Mouse (Mus musculus) T-helper 17 cell (primary cell): ENCODE data around the gene Dclk2.

Experiments used
- in situ Hi-C, 2 experiments: fragments of 300-600 bp; cut with MboI, MseI; formaldehyde crosslinking; loops; 1 replicate in 1 of 2; 2 replicates in 1 of 2; pipeline ENCODE4 v1.15.1; 2025; ENCODE audit warnings: high pct_unique_total_duplicates in 2 of 2

Dclk2 gene

DNA sequence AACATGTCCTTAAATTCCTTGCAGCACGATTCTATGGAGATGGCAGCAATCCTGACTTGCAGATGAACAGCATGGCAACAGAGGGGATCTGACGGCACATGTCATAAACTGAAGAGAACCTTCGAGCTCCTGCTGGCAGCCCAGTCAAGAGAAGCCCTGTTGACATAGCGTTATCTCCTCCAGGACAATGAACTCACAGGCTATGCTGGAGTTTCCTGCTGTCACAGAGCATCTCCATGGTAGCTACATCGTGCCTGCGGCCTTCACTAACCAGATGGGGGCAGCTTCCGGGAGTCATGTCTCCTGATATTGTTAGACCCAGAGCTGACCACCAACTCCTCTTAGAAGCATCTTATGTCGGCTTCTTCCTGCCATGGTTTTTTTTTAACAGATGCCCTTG, 117.8 kb downstream of the Dclk2 start:
- in situ Hi-C loops = no loop called here

DNA sequence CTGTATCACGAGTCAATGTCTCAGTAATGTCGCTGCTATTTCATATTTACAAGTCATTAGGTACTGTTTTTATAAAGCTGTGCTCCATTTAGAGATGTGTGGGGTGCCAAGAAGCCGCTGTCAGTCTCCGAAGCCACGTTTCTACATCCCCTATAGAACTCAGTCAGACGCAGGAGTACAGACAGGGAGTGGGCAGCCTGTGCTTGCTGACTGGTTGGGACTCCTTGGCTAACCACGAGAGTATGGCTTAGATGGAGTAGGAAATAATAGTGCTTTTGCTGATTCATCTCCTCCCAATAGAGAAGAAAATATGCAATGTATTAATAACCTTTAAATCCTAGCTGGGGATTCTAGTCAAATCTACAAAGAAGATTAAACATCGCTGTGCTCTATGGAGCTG, 119.8 kb downstream of the Dclk2 start:
- in situ Hi-C loops = no loop called here

DNA sequence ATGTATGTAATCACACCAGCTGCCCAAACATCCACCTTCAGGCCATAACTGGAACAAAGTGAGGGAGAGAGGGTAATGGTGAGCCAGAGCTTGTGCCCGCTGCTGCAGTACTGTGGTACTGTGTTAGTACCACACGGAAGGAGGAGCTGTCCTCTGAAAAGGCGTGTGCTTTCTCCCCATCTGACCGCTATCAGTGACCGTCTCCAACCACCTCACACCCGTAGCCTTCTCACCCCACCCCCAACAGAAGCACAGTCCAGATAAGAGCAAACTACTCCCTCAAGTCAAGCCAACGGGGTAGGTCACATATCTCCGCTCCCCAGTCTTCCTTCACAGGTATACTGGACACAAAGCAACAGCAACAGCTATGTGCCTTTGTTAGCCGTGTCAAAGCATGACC, 121.6 kb downstream of the Dclk2 start:
- in situ Hi-C loops = no loop called here

DNA sequence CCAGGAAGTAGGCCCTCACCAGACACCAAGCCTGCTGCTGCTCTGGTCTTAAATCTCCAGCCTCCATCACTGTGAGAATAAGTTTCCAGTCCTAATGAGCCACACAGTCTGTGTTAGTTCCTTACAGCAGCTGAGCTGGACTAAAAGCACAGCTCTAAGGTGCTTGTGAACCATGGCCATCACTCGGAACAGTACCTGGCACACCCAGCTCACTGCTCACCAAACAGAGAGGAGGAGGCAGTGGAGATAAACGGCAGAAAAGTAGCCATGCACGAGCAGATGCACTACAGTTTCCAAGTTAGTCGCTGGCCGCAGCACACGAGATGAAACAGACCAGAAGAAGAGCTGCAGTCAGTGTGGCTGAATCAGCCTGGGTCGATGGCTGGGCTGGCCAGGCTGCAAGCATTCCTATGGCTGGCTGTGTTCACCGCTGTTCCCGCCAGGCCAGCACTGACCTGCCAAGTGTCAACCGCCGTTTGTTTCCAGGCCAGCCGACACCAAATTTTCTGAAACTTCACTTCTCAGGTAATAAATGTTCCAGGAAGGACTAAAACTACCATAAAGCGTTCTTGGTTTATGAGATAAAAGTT, 122.7 kb downstream of the Dclk2 start:
- in situ Hi-C loops = no loop called here

DNA sequence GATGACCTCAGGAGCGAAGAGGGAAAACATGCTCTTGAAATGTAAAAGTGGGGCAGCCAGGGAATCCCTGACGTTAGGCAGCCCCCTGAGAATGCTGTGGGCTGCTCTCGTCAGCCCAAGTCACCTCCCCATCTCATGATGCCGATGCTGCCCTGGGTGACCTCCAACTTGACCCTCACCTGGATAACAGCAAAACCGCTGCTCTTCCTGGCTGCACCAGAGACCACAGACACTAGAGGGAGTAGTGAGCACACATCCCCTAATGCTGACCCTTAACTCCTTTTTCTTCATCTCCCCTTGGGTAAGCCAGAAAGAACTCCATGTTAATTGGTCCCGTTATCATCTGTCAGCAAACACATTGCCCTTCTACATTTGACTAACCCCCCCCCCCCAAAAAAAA, 123.9 kb downstream of the Dclk2 start:
- in situ Hi-C loops = no loop called here

DNA sequence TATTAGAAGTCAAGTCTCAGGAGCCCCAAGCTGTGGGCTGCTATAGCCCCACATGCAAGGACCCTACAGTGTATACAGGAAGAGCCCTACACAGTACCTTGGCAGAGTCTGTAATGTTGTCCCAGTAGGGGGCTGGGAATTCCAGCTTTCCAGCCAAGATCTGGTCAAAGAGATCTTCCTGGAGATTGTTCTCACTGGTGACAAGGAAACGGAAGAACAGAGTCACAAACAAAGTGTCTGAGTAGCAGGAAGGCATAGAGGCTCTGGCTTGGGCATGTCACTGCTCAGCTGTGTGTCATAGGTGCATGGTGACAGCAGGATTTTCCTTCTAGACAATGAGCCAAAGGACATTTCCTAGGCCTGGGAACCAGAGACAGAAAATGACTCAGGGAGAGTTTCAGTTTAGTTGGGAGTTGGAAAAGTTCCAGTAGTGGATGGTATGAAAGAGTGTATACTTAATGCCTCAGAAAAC, 126.9 kb downstream of the Dclk2 start:
- in situ Hi-C loops = loop anchor here in 1 of 2 experiments (5.0 kb wide), 1 partner anchor 184 kb away; no protein-coding TSS in a partner anchor

DNA sequence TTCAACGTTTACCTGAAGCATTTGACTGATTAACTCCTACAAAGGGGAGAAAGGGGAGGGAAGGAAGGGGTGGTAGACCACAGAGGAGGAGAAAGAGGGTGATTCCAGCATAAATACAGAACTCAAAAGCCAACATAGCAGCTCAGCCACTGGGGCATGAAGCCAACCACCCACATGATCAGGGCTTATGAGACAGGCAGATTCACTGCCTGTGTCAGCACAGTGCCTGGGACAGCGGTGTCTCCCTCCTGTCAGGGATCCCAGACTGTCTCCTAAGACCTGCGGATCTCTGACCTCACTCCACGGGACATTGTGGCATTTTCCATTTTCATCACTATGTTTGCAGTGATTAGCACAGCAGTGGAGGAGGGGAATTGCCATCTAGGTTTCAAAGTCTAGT, 127.4 kb downstream of the Dclk2 start:
- in situ Hi-C loops = loop anchor here in 1 of 2 experiments (5.0 kb wide), 1 partner anchor 184 kb away; no protein-coding TSS in a partner anchor

DNA sequence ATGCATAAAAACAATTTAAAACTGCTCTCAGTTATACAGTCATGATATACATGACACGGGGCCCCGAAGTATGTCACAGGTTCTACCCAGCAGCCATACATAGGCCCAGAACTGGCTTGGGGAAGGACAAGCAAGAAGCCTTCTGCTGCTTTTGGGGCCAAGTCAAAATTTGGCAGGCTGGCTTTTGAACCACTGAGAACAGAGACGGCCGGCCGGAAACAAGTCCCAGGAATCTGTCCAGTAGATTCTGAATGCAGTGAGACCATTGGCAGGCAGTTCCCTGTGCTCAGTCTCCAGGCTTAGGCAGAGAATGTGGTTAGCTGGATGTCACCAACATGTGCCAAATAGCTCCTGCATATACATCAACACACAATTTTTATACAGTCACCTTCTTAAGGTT, 130.9 kb downstream of the Dclk2 start:
- in situ Hi-C loops = loop anchor here (5.0 to 10.0 kb wide), 2 partner anchors 185 to 188 kb away; no protein-coding TSS in a partner anchor

DNA sequence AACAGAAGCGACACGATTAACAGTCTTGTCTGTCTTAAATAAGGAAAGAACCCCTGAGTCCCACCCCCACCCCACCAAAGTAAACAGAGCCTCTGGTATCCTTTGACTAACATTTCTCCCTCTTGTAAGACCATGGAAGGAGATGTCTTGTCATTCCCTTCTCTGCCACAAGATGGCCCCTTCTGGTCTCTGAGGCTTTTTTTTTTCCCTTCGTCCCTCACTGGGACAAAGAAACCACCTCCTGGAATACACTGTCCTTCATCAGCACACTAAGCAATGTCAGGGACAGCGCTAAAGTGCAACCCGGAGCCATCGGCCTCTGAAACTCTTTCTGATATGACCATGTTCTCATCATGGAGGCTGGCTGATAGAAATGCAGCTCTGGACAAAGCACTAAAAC, 131.9 kb downstream of the Dclk2 start:
- in situ Hi-C loops = loop anchor here in 1 of 2 experiments (10.0 kb wide), 1 partner anchor 186 kb away; no protein-coding TSS in a partner anchor

DNA sequence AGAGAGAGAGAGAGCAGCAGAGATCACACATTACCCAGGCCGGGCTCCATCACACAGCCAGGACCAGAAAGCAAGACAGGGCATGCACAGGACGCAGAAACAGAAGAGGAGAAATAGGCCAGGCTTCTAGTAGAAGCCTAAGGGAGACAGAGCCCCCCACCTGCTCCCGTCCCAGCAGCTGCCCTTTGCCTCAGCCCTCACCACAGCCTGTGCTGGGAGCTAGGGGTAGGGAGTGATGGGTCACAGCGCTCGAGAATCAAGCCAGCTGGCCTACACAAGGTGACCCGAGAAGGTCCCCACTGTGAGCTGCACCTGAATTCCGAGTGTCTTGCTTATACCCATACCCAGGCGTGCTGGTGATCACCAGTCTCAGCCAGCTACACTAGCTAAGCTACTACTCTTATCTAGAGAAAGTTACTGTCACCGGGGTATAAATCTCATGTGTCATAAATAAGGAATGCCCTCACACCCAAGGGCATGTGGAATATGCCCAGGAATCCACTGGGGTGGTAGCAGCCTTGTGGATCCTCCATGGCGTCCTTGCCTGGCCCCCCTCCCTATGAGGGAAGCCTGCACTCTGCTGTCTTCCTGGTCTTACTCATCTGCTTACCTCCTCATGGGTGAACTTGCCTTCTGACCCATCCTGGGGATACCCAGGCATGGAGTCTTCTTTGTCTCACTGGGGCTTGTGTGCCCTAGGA, 133.1 kb downstream of the Dclk2 start:
- in situ Hi-C loops = loop anchor here in 1 of 2 experiments (10.0 kb wide), 1 partner anchor 187 kb away; no protein-coding TSS in a partner anchor

DNA sequence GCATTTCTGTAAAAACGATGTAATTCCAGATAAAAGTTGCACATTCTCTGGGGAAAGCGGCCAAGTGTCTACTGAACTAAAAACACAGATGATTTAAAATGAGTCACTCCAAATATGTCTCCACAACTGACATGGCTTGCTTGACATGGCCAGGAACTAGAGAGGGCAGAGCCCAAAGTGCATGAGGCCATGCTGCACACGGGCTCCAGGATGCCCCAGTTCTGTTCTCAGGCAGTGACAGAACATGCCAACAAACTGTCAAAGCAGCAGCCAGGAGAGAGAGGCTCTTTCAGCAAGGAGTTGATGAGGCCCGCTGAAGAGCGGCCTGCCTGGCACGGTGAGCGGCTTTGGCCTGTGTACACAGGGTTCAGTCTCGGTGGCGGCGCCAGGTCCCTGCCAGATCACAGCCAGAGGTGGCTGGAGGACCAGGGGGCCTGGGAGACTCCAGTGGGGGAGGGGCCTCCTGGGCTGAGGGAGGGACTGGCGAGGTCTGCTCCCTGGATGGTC, 133.8 kb downstream of the Dclk2 start:
- in situ Hi-C loops = loop anchor here in 1 of 2 experiments (10.0 kb wide), 1 partner anchor 188 kb away; no protein-coding TSS in a partner anchor

DNA sequence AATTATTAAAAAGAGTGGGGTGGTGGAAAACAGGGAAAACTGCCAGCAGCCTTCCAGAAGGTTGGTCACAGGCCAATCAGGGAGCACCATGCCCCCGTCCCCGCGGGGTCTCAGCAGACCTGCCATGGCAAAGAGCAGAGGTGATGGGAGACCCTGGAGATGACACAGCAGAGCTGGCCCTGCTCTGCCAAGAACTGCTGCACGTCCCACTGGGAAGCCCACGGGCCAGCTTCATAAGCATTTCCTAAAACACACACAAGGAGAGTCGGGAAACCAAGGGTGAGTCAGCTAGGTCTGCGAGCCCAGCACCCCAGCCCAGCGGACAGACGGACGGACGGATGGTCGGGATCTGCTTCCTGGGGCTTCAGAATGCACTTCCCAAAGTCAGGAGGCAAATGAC, 134.4 kb downstream of the Dclk2 start:
- in situ Hi-C loops = loop anchor here in 1 of 2 experiments (10.0 kb wide), 1 partner anchor 189 kb away; no protein-coding TSS in a partner anchor

DNA sequence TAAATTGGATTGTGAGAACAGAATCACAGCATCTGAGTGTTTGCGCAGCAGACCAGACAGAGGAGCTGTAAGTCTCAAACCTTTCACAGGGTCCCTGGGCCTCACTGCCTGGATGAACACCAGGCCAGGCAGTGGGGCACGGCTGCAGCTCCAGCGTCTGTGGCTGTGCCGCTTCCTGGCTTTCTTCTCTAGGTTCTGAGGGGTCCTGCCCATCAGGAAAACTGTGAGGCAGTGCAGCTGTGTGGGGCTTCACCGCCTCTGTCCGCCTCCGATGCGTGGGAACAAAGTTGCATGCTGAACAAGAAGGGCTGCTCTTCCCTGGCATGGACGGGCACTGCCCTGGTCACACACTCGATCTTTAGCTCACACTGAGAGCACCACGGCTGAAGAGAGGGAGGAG, 135.7 kb downstream of the Dclk2 start:
- in situ Hi-C loops = loop anchor here in 1 of 2 experiments (10.0 kb wide), 1 partner anchor 190 kb away; no protein-coding TSS in a partner anchor

DNA sequence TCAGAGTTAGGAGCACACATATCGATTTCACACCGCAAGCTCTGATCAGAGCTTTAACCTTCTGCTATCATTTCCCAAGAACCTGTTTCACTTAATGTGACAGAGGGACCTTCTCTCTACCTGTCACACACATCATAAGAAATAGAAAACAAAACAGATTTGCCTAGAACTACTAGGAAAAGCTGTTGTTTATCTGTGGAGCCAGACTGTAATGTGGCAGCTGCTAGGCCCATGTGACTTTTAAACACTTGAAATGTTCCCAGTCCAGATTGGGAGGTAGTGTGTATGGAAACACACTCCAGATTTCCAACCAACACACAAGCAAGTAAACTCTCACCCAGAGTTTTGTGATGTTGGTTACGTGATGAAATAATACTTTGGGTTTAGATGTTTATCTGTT, 136.6 kb downstream of the Dclk2 start:
- in situ Hi-C loops = loop anchor here in 1 of 2 experiments (10.0 kb wide), 1 partner anchor 191 kb away; no protein-coding TSS in a partner anchor

DNA sequence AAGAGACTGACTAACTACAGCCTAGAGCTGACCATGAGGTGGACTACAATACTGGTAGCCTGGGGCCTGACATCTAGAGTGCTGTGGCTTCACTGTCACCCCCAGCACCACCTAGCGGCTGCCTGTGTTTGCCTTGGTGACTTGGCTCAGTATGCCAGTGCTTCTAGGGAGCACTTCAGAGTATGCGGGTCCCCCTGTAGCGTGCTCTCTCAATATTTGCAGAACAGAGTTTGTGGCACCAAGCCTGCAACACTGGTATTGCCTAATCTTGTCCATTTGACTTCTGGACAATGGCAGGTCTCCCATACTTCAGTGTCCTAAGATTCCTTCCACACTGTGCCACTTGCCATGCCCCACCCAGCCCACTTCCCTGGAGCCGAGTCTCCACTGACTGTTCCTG, 140.9 kb downstream of the Dclk2 start:
- in situ Hi-C loops = loop anchor here in 1 of 2 experiments (10.0 kb wide), 1 partner anchor 195 kb away; no protein-coding TSS in a partner anchor

DNA sequence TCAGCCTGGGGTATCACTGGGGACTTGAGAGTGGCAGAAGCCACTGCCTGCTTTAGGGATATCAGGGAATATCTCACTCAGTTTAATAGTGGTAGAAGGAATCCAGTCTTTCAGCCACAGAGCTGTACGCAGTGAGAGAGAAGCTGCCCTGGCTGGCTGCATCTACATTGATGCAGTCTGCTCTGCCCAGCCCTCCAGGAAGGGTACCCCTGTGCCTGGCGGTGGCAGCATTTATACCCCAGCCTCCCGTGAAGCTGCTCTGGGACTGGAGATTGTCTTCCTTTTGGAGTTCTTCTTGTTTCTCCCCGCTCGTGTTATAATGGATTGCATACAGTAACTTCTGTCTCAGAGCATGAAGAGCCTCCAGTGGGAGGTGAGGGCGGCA, 145.2 kb downstream of the Dclk2 start:
- in situ Hi-C loops = no loop called here

DNA sequence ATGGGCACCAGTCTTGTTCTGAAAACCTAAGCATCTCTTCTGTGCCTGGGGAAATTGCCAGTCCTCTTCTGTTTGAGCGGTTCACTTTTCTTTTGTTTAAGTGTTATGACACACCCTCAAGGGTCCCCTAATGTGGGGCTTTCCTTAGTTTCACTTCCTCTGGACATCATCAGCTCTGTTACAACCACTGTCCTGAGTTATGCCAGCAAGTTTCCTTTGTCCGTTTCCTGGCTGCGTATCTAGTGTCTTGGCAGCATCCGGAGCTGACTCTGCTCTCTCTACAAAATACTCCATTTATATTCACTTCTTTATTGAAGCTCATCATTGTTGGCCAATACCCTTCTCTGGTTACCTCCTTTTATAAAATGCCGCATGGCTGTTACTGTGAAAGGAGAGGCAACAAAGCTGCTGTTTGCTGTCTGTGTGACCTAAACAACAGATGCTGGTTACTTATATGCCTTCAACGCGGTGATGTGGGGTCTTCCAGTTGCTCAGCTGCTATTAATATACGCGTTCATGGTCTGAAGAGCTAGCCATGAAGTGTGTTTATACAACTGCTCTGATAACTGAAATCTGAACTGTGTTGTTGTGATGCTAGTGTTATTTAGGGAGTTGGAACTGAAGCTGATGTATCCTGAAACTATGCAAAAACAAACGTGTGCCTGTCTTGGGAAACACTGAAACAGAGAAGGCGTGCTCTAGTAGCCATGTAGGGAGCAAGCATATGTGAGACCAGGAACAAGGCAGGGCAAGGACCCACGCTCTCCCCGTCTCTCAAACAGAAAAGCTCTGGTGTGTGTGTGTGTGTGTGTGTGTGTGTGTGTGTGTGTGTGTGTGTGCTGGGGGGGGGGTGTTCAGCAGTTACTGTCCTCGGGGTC, 145.8 kb downstream of the Dclk2 start:
- in situ Hi-C loops = no loop called here

DNA sequence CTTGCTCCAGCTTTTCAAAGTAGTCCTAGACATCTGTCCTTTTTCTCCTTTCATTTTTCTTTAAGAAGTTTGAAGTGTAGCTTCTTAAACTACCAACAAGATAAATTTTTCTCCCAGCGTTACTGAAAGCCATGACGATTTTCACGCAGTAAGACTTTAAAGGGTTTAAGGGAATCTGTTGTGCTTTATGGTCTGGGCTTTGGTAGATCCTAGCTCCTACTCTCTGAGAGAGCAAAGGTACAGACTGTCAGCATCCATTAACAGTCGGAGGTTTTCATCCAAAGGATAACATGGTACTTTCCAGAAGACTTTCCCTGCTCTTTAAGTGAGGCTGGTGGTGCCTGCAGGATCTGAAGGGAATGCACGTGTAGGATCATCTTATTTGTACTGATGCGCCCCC, 151.7 kb downstream of the Dclk2 start:
- in situ Hi-C loops = no loop called here

DNA sequence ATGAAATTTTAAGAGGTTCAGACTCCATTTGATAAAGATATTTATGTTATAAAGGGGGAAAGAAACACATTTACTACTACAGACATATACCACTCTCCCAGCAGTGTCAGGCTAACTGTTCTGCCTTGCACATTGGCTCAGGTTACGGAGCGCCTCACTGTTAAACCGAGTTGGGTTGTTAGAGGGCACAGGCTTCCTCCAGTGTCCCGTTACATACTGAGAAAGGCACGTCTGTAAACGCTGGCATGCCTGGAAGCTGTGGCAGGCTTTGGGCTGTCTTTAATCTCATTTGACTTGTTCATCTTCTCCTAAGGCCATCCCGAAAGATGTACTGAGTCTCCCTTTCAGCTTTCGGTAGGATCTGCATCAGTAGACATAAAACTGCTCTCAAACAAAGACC, 152.1 kb downstream of the Dclk2 start:
- in situ Hi-C loops = no loop called here

DNA sequence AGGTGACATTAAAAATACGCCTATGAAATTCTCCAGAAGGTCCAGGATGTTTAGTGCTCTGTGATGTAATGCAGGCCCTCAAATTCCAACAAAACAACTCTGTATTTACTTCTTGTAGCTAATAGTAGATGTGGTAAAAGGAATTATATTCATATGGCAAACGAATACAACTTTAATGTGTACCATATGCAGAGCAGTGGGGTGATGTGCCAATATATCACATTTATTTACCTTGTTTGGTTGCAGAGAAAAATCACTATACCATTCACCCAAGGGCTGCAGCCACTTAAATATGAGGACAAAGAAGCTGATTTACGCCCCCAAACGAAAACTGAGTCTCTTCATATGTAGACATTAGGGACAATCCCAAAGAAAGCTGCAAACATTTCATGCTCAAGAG, 158.2 kb downstream of the Dclk2 start:
- in situ Hi-C loops = loop anchor here in 1 of 2 experiments (5.0 kb wide), 2 partner anchors 110 to 440 kb away; no protein-coding TSS in a partner anchor

DNA sequence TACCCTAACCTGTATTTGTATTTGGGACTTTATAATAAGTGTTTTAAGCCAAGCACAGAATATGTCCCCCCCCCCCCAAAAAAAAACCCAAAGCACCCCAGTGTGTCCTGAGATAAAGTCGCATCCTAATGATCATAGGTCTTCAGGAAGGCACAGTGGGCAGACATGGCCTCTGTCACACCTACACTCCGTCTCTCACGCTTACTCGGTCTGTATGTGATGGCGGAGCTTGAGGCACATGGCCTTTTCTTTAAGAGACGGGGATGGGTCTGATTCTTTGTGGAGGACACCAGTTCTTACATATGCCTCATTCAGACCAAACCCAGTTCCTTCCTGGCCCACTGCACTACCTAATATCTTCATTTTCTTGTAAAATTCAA, 158.6 kb downstream of the Dclk2 start:
- in situ Hi-C loops = loop anchor here in 1 of 2 experiments (5.0 kb wide), 2 partner anchors 110 to 440 kb away; no protein-coding TSS in a partner anchor
